Mouse (Mus musculus) lung, postnatal 25 days (tissue): Measurements from ENCODE around the gene Mettl9.
A peak's percentile ranks its signal among the peaks of the same experiment; 100 is the strongest.

Source experiments
- DNase-seq: peaks from one replicate; pipeline ENCODE4 v3.0.0; 2022; ENCODE audit warnings: low spot score

Gene Mettl9

GRCm38 (mm10) chr7:121098614-121099389 is 64.6 kb downstream of the Mettl9 start:
- no peak for DNase-seq

- DNase-seq: peak; percentile 28
These were observed 73.6 kb downstream of the Mettl9 start for GRCm38 (mm10) chr7:121107851-121108250.

DNA sequence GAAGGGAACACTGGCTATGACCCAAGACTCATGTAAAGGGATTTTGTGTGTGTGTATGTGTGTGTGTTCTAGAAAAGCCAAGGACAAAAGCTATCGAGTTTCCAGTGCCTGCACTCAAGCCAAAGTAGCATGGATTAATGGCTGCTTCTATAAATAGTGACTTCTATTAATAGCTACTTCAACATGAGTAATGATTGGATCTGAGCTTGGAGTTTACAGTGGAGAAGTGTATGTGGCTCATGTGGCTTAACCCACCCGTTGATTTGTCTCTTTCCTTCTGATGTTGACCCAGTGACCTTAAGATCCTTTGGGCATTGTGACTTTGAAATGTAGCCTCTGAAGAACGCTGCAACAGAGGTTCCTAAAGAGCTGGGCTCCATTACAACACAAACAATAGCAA is 77.1 kb downstream of the Mettl9 start:
- DNase-seq: no peak

GRCm38 (mm10) chr7:121111762-121112161 is 77.5 kb downstream of the Mettl9 start:
- DNase-seq: no peak

- DNase-seq: peak; percentile 82
These were observed 86.0 kb downstream of the Mettl9 start for GRCm38 (mm10) chr7:121120143-121120818.
